Mouse (Mus musculus): ENCODE measurements around the gene Krtap3-3. TPM values are rescaled to one million over a fixed set of nuclear protein-coding genes. Genes with fewer than 3 reads are reported as not detected.
"Not testable (repeated sequence)": the region's sequence is repeated elsewhere in the genome, so short reads cannot be mapped to it uniquely, and the experiment has no call there.

Krtap3-3 gene
- polyA plus RNA-seq (2012; rRNA removed), result not detected in 2 replicates

DNA sequence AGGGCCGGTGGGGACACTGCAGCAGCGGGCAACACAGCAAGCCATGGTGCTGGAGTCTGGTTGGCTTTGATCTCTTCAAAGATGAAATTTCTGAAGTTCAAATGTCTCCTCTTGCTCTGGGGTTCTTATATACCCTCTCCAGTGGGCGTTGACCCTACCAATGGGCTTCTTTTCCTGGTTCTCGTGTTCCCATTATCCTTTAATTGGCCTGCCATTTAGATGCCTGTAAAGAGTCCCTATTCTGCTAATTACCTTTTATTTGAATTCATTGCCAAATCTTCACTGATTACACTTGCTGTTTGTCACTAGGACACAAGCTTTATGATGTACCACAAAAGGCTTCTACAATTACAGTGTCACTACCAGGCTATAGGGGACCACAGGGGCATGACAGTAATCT, at the start of gene Krtap3-3:
Gene Krtap3-3 (minus strand): TSS at position 101 of the 400 bp plus-strand sequence.
- no peak within 1 kb of the TSS for H3K4me3 ChIP-seq (ENCODE audit: low read depth, low read length)
- H3K36me3 ChIP-seq (ENCODE audit: control insufficient read depth, insufficient read depth, low read length), result no peaks in the 10 kb centered on the region
- 63% methylated on average over 4 of the region's 4 CpGs for WGBS
- H3K27ac ChIP-seq (ENCODE audit: insufficient read depth, low read depth, low read length), result no peak within 1 kb of the TSS
- peaks cover 2% of the 10 kb centered on the region; the same call in 1 of the 2 replicates for H3K4me1 ChIP-seq (ENCODE audit: control insufficient read depth, insufficient read depth, insufficient read length, low read length)
- no peaks in the 10 kb centered on the region for H3K27me3 ChIP-seq (ENCODE audit: control insufficient read depth, insufficient read depth, low read length)
- TF ChIP-seq CTCF (IDR thresholded peaks at IDR 0.05; ENCODE audit: extremely low read depth, insufficient read length, insufficient replicate concordance, low read depth, low read length) (no peak), POLR2A (IDR thresholded peaks at IDR 0.05; ENCODE audit: low read depth, low read length) (no peak)

GRCm38 (mm10) chr11:99597742-99598141, 47.1 kb upstream of the Krtap3-3 start, which contains the start of gene Krtap9-3:
TSS of gene Krtap9-3 (minus strand) at chr11:99598105.
- not testable (repeated sequence) for H3K27ac ChIP-seq (ENCODE audit: insufficient read depth, low read depth, low read length); H3K36me3 ChIP-seq (ENCODE audit: control insufficient read depth, insufficient read depth, low read length); H3K4me1 ChIP-seq (ENCODE audit: control insufficient read depth, insufficient read depth, insufficient read length, low read length); H3K4me3 ChIP-seq (ENCODE audit: low read depth, low read length); H3K27me3 ChIP-seq (ENCODE audit: control insufficient read depth, insufficient read depth, low read length)
- 55% methylated on average over 6 of the region's 6 CpGs for WGBS

- WGBS, result 74% methylated on average over 6 of the region's 6 CpGs
- Histone ChIP-seq H3K36me3 (ENCODE audit: control insufficient read depth, insufficient read depth, low read length) (no peaks in the 10 kb centered on the region), H3K4me3 (ENCODE audit: low read depth, low read length) (no peak within 1 kb of the TSS), H3K4me1 (ENCODE audit: control insufficient read depth, insufficient read depth, insufficient read length, low read length) (peaks cover 4% of the 10 kb centered on the region; the same call in 1 of the 2 replicates), H3K27me3 (ENCODE audit: control insufficient read depth, insufficient read depth, low read length) (no peaks in the 10 kb centered on the region), H3K27ac (ENCODE audit: insufficient read depth, low read depth, low read length) (no peak within 1 kb of the TSS)
- TF ChIP-seq POLR2A (IDR thresholded peaks at IDR 0.05; ENCODE audit: low read depth, low read length) (no peak), CTCF (IDR thresholded peaks at IDR 0.05; ENCODE audit: extremely low read depth, insufficient read length, insufficient replicate concordance, low read depth, low read length) (no peak)
Measured at GRCm38 (mm10) chr11:99590981-99591380, 40.3 kb upstream of the Krtap3-3 start, which contains the start of gene Krtap1-3. TSS of gene Krtap1-3 (minus strand) at chr11:99591339.

GRCm38 (mm10) chr11:99585096-99585495, 34.4 kb upstream of the Krtap3-3 start:
- 71% methylated on average over 7 of the region's 7 CpGs for WGBS
- Histone ChIP-seq H3K27me3 (ENCODE audit: control insufficient read depth, insufficient read depth, low read length) (no peaks in the 10 kb centered on the region), H3K36me3 (ENCODE audit: control insufficient read depth, insufficient read depth, low read length) (no peaks in the 10 kb centered on the region), H3K4me1 (ENCODE audit: control insufficient read depth, insufficient read depth, insufficient read length, low read length) (no peaks in the 10 kb centered on the region), H3K27ac (ENCODE audit: insufficient read depth, low read depth, low read length) (no peak overlapping the region), H3K4me3 (ENCODE audit: low read depth, low read length) (no peak overlapping the region)
- TF ChIP-seq CTCF (IDR thresholded peaks at IDR 0.05; ENCODE audit: extremely low read depth, insufficient read length, insufficient replicate concordance, low read depth, low read length) (no peak), POLR2A (IDR thresholded peaks at IDR 0.05; ENCODE audit: low read depth, low read length) (no peak)

- WGBS, result 70% methylated on average over 5 of the region's 5 CpGs
- H3K4me3 ChIP-seq (ENCODE audit: low read depth, low read length), result no peak within 1 kb of the TSS
- no peak within 1 kb of the TSS for H3K27ac ChIP-seq (ENCODE audit: insufficient read depth, low read depth, low read length)
- H3K36me3 ChIP-seq (ENCODE audit: control insufficient read depth, insufficient read depth, low read length), result no peaks in the 10 kb centered on the region
- no peaks in the 10 kb centered on the region for H3K27me3 ChIP-seq (ENCODE audit: control insufficient read depth, insufficient read depth, low read length)
- TF ChIP-seq POLR2A (IDR thresholded peaks at IDR 0.05; ENCODE audit: low read depth, low read length), result no peak
- no peak for TF ChIP-seq CTCF (IDR thresholded peaks at IDR 0.05; ENCODE audit: extremely low read depth, insufficient read length, insufficient replicate concordance, low read depth, low read length)
- no peaks in the 10 kb centered on the region for H3K4me1 ChIP-seq (ENCODE audit: control insufficient read depth, insufficient read depth, insufficient read length, low read length)
Measured at GRCm38 (mm10) chr11:99583245-99583704, 32.6 kb upstream of the Krtap3-3 start, which contains the start of gene Krtap1-4. TSS of gene Krtap1-4 (minus strand) at chr11:99583654.

DNA sequence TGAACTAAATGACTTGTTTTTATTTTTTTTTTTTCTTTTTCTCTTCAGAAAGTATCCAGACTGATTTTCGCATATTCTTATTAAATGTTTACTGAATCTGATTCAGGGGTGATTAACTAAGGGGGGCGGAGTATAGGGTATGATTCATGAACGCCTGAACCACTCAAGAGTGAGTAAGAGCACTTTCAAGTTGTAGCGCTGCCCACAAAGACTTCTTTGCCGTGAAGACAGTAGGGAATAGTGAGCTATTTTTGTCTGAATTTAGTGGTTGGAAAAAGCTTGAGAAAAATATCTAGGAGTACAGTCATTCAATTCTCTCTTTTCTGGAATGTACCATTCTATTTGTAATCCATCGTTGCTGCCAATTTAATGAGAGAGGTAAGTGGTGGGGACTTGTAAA, 30.9 kb upstream of the Krtap3-3 start:
- H3K27ac ChIP-seq (ENCODE audit: insufficient read depth, low read depth, low read length), result no peak overlapping the region
- H3K27me3 ChIP-seq (ENCODE audit: control insufficient read depth, insufficient read depth, low read length), result no peaks in the 10 kb centered on the region
- no peak overlapping the region for H3K4me3 ChIP-seq (ENCODE audit: low read depth, low read length)
- TF ChIP-seq POLR2A (IDR thresholded peaks at IDR 0.05; ENCODE audit: low read depth, low read length) (no peak), CTCF (IDR thresholded peaks at IDR 0.05; ENCODE audit: extremely low read depth, insufficient read length, insufficient replicate concordance, low read depth, low read length) (no peak)
- WGBS, result 77% methylated on average over 6 of the region's 6 CpGs
- no peaks in the 10 kb centered on the region for H3K4me1 ChIP-seq (ENCODE audit: control insufficient read depth, insufficient read depth, insufficient read length, low read length)
- H3K36me3 ChIP-seq (ENCODE audit: control insufficient read depth, insufficient read depth, low read length), result no peaks in the 10 kb centered on the region

DNA sequence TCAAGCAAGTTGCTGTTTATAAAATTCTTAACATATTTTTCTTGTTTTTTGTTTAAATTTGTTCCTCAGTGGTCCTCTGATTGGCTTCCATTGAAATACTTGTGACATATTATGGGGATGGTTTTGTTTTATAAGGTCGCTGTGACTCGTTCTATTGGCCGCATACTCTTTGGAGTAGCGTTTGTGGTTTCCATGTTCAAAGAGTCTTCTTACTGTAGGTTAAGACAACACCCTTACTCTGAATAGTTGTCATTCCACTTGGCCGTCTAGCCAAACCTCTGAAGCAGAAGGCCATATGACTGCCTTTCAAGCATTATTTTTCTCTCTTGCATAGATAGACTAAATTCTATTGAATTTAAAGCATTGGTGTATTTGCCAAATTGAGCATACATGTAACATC, 30.4 kb upstream of the Krtap3-3 start:
- 92% methylated on average over 5 of the region's 5 CpGs for WGBS
- Histone ChIP-seq H3K27ac (ENCODE audit: insufficient read depth, low read depth, low read length) (no peak overlapping the region), H3K36me3 (ENCODE audit: control insufficient read depth, insufficient read depth, low read length) (no peaks in the 10 kb centered on the region), H3K4me1 (ENCODE audit: control insufficient read depth, insufficient read depth, insufficient read length, low read length) (no peaks in the 10 kb centered on the region), H3K4me3 (ENCODE audit: low read depth, low read length) (no peak overlapping the region), H3K27me3 (ENCODE audit: control insufficient read depth, insufficient read depth, low read length) (no peaks in the 10 kb centered on the region)
- TF ChIP-seq POLR2A (IDR thresholded peaks at IDR 0.05; ENCODE audit: low read depth, low read length) (no peak), CTCF (IDR thresholded peaks at IDR 0.05; ENCODE audit: extremely low read depth, insufficient read length, insufficient replicate concordance, low read depth, low read length) (no peak)

Data from small intestine, adult 2 months (tissue).